Comparison of ENCODE assay signal across 12 mouse cellular contexts in genomic region chr10:76636601-76637000, GRCm38 (mm10). TPM values are rescaled to one million over a fixed set of nuclear protein-coding genes. Genes with fewer than 3 reads are reported as not detected.
DNase-seq lines count a peak whose midpoint lies in the region; ATAC-seq and TF ChIP-seq lines count a peak whose summit lies in the region.
"Had no signal": no experiment of that assay in that cellular context is flagged by ENCODE, and none has a peak within 500 bp of the region (broad histone marks: within the 10 kb centered on the region; RNA-seq: fewer than 3 reads in every experiment).

No protein-coding gene starts in this region.

- TF ChIP-seq CTCF in gastrocnemius, adult 2 months (IDR thresholded peaks at IDR 0.05): no peak

- no peak overlapping the region for H3K4me2 ChIP-seq in kidney, embryonic 16.5 days (replicated peaks; ENCODE audit: low read depth, low read length)
- H3K4me2 ChIP-seq in embryonic facial prominence, embryonic 15.5 days (replicated peaks): no peak overlapping the region
- H3K4me2 ChIP-seq in limb, embryonic 14.5 days (replicated peaks; ENCODE audit: low read depth, low read length, severe bottlenecking): no peak overlapping the region
- H3K4me2 ChIP-seq: forebrain, embryonic 13.5 days; liver, embryonic 12.5 days had no signal

- no peaks in the 10 kb centered on the region for H3K36me3 ChIP-seq in kidney, embryonic 16.5 days (ENCODE audit: insufficient read depth, low read length)
- no peaks in the 10 kb centered on the region for H3K36me3 ChIP-seq in embryonic facial prominence, embryonic 15.5 days
- no peaks in the 10 kb centered on the region for H3K36me3 ChIP-seq in limb, embryonic 14.5 days (ENCODE audit: control insufficient read depth, insufficient read depth, low read length)
- no peaks in the 10 kb centered on the region for H3K36me3 ChIP-seq in midbrain, embryonic 10.5 days
- H3K36me3 ChIP-seq: liver, embryonic 12.5 days had no signal

- no peaks in the 10 kb centered on the region for H3K9me3 ChIP-seq in kidney, embryonic 16.5 days (ENCODE audit: low read length)
- no peaks in the 10 kb centered on the region for H3K9me3 ChIP-seq in embryonic facial prominence, embryonic 15.5 days (replicated peaks)
- H3K9me3 ChIP-seq in limb, embryonic 14.5 days (ENCODE audit: control insufficient read depth, low read length): no peaks in the 10 kb centered on the region
- no peaks in the 10 kb centered on the region for H3K9me3 ChIP-seq in midbrain, embryonic 10.5 days (replicated peaks)
- H3K9me3 ChIP-seq: forebrain, embryonic 13.5 days; liver, embryonic 12.5 days had no signal

- H3K27me3 ChIP-seq in kidney, embryonic 16.5 days (ENCODE audit: insufficient read depth, low read length): no peaks in the 10 kb centered on the region
- no peaks in the 10 kb centered on the region for H3K27me3 ChIP-seq in embryonic facial prominence, embryonic 15.5 days
- no peaks in the 10 kb centered on the region for H3K27me3 ChIP-seq in limb, embryonic 14.5 days (ENCODE audit: control insufficient read depth, insufficient read depth, low read length)
- no peaks in the 10 kb centered on the region for H3K27me3 ChIP-seq in midbrain, embryonic 10.5 days (ENCODE audit: low read depth, poor library complexity, severe bottlenecking)
- H3K27me3 ChIP-seq: forebrain, embryonic 13.5 days; liver, embryonic 12.5 days had no signal

- 91% methylated on average over 4 of the region's 4 CpGs for WGBS in kidney, embryonic 16.5 days
- WGBS in embryonic facial prominence, embryonic 15.5 days: 82% methylated on average over 4 of the region's 4 CpGs
- WGBS in limb, embryonic 14.5 days: 83% methylated on average over 4 of the region's 4 CpGs
- 79% methylated on average over 4 of the region's 4 CpGs for WGBS in midbrain, embryonic 10.5 days

- no peak for DNase-seq in gastrocnemius, adult 2 months
- no peak for DNase-seq in gastrocnemius, postnatal 14 days
- peak; percentile 2 for DNase-seq in kidney, adult 18-20 months
- no peak for DNase-seq in limb, embryonic 14.5 days (ENCODE audit: low spot score)
- no peak for DNase-seq in midbrain, embryonic 10.5 days (ENCODE audit: low spot score)
- no peak for DNase-seq in adrenal gland, postnatal 36 days
- DNase-seq: cerebellum, adult 2 months had no signal

- no peak for TF ChIP-seq POLR2A in limb, embryonic 14.5 days (IDR thresholded peaks at IDR 0.05; ENCODE audit: borderline replicate concordance, extremely low read depth, insufficient read depth, insufficient read length)

- H3K4me3 ChIP-seq in gastrocnemius, adult 2 months: no peak overlapping the region
- no peak overlapping the region for H3K4me3 ChIP-seq in kidney, embryonic 16.5 days (ENCODE audit: low read length)
- H3K4me3 ChIP-seq in embryonic facial prominence, embryonic 15.5 days (replicated peaks): no peak overlapping the region
- no peak overlapping the region for H3K4me3 ChIP-seq in limb, embryonic 14.5 days (replicated peaks; ENCODE audit: low read length)
- H3K4me3 ChIP-seq in midbrain, embryonic 10.5 days: no peak overlapping the region
- H3K4me3 ChIP-seq: forebrain, embryonic 13.5 days; liver, embryonic 12.5 days had no signal

- H3K4me1 ChIP-seq in kidney, embryonic 16.5 days (ENCODE audit: insufficient read depth, low read length): peaks cover 7% of the 10 kb centered on the region; the same call in 1 of the 2 replicates
- H3K4me1 ChIP-seq in embryonic facial prominence, embryonic 15.5 days: peaks cover 46% of the 10 kb centered on the region
- H3K4me1 ChIP-seq in limb, embryonic 14.5 days (ENCODE audit: control insufficient read depth, insufficient read depth, low read length): peaks cover 40% of the 10 kb centered on the region
- H3K4me1 ChIP-seq in midbrain, embryonic 10.5 days: peaks cover 16% of the 10 kb centered on the region
- H3K4me1 ChIP-seq: forebrain, embryonic 13.5 days; liver, embryonic 12.5 days had no signal

- H3K9ac ChIP-seq in kidney, embryonic 16.5 days (replicated peaks; ENCODE audit: low read length): no peak overlapping the region
- H3K9ac ChIP-seq in embryonic facial prominence, embryonic 15.5 days: no peak overlapping the region
- H3K9ac ChIP-seq in limb, embryonic 14.5 days (ENCODE audit: low read depth, low read length, severe bottlenecking): no peak overlapping the region
- H3K9ac ChIP-seq: forebrain, embryonic 13.5 days; liver, embryonic 12.5 days had no signal

- intact Hi-C loops in gastrocnemius, adult 2 months (cut with DNase I): no loop called here
- intact Hi-C loops in gastrocnemius, postnatal 14 days (cut with DNase I; ENCODE audit: low total_unique reads): no loop called here

- peak overlapping the region; percentile 76 for H3K27ac ChIP-seq in gastrocnemius, adult 2 months
- no peak overlapping the region for H3K27ac ChIP-seq in kidney, embryonic 16.5 days (ENCODE audit: low read length)
- peak overlapping the region; percentile 93 for H3K27ac ChIP-seq in embryonic facial prominence, embryonic 15.5 days (replicated peaks)
- H3K27ac ChIP-seq in limb, embryonic 14.5 days (replicated peaks; ENCODE audit: low read depth, low read length): peak overlapping the region; percentile 71
- H3K27ac ChIP-seq in midbrain, embryonic 10.5 days (replicated peaks): no peak overlapping the region; the same call in 1 of the 2 replicates
- H3K27ac ChIP-seq: forebrain, embryonic 13.5 days; liver, embryonic 12.5 days had no signal

- ATAC-seq in kidney, embryonic 16.5 days (ENCODE audit: low FRiP score, low TSS enrichment): no peak
- ATAC-seq in embryonic facial prominence, embryonic 15.5 days (ENCODE audit: insufficient number of reproducible peaks, low FRiP score, low TSS enrichment, low read depth): no peak
- no peak for ATAC-seq in limb, embryonic 14.5 days (ENCODE audit: low FRiP score, low read depth)
- ATAC-seq: forebrain, embryonic 13.5 days; liver, embryonic 12.5 days; midbrain, embryonic 16.5 days had no signal

RNA-seq across cellular contexts. Expression of gene Col6a2, which starts 13.2 kb away (rescaled TPM):
- 10 to 100 TPM; 28.5 to 59.5 TPM for total RNA-seq in gastrocnemius, adult 2 months (2021)
- 100 to 1,000 TPM; 236 to 279 TPM for total RNA-seq in gastrocnemius, postnatal 14 days (2021)
- polyA plus RNA-seq in kidney, embryonic 16.5 days (2015; fragmentation: Nextera tagmentation; extraction: Ambion mirVana): 68.6 and 91.3 TPM in 2 replicates
- polyA plus RNA-seq in embryonic facial prominence, embryonic 15.5 days (2015; fragmentation: Nextera tagmentation; extraction: Ambion mirVana): 390 and 438 TPM in 2 replicates
- polyA plus RNA-seq in limb, embryonic 14.5 days (2012; rRNA removed): 365 and 415 TPM in 2 replicates
- polyA plus RNA-seq in limb, embryonic 14.5 days (2014; fragmentation: Nextera tagmentation; extraction: Ambion mirVana): 178 and 197 TPM in 2 replicates
- polyA plus RNA-seq in midbrain, embryonic 10.5 days (2016; fragmentation: Nextera tagmentation; extraction: Ambion mirVana): 8.6 and 13.8 TPM in 2 replicates
- total RNA-seq in adrenal gland, postnatal 36 days (2021): 10 to 100 TPM; 37.3 to 74.0 TPM

Comparison
In these comparisons a context has a peak if more than half of its experiments do, and no peak if none do; other contexts are left out.
1. H3K27ac ChIP-seq: peak in gastrocnemius, adult 2 months (single experiment), embryonic facial prominence, embryonic 15.5 days (single experiment) and limb, embryonic 14.5 days (single experiment); none in kidney, embryonic 16.5 days (single experiment) and midbrain, embryonic 10.5 days (single experiment).